Mouse (Mus musculus) liver, embryonic 12.5 days (tissue): ENCODE data around the gene Tmed6. TPM values are rescaled to one million over a fixed set of nuclear protein-coding genes. Genes with fewer than 3 reads are reported as not detected.

ENCODE experiments used
- ATAC-seq: fragments of 200-750 bp; cut with Nextera tagmentation; 2 replicates; pipeline ENCODE4 v1.8.0; 2017; ENCODE audit warnings: moderate number of reproducible peaks, mild to moderate bottlenecking, moderate library complexity
- H3K27ac ChIP-seq: fragments of 300-500 bp; sonication (generic); 2 replicates; pipeline ENCODE4 v1.5.1; 2016; ENCODE audit warnings: mild to moderate bottlenecking
- H3K27me3 ChIP-seq: fragments of 300-500 bp; sonication (generic); replicated peaks from 2 replicates; pipeline ENCODE4 v1.6.1; 2016; ENCODE audit warnings: mild to moderate bottlenecking, moderate library complexity
- H3K36me3 ChIP-seq: fragments of 300-500 bp; sonication (generic); 2 replicates; pipeline ENCODE4 v1.6.1; 2016; ENCODE audit warnings: mild to moderate bottlenecking, moderate library complexity
- H3K4me1 ChIP-seq: fragments of 300-500 bp; sonication (generic); 2 replicates; pipeline ENCODE4 v1.6.1; 2016
- H3K4me2 ChIP-seq: fragments of 300-500 bp; sonication (generic); 2 replicates; pipeline ENCODE4 v1.6.1; 2016; ENCODE audit warnings: mild to moderate bottlenecking, moderate library complexity
- H3K4me3 ChIP-seq: fragments of 300-500 bp; sonication (generic); 2 replicates; pipeline ENCODE4 v1.5.1; 2016; ENCODE audit warnings: mild to moderate bottlenecking, moderate library complexity
- H3K9ac ChIP-seq: fragments of 300-500 bp; sonication (generic); 2 replicates; pipeline ENCODE4 v1.6.1; 2016; ENCODE audit warnings: mild to moderate bottlenecking, moderate library complexity
- H3K9me3 ChIP-seq: fragments of 300-500 bp; sonication (generic); replicated peaks from 2 replicates; pipeline ENCODE4 v1.6.1; 2016; ENCODE audit warnings: mild to moderate bottlenecking, moderate library complexity
- WGBS: fragments of 180-500 bp; shearing (Covaris S2); methylation state at CpG from one replicate; pipeline ENCODE4 v1.1.7; 2016; ENCODE audit not compliant: insufficient replicate concordance; 5-methylcytosine and 5-hydroxymethylcytosine counted together
- microRNA-seq: library from miRNA; unstranded; fragments of <30 nt; microRNA quantifications from one replicate; pipeline ENCODE4, GENCODE M21; 2017
- polyA plus RNA-seq: library from polyadenylated mRNA; unstranded; fragments of >200 nt; fragmentation: Nextera tagmentation; extraction: Ambion mirVana; gene quantifications from 2 replicates; pipeline ENCODE4 v1.2.1, GENCODE M21; 2016

Gene Tmed6
- polyA plus RNA-seq, 1 experiment from 2014 or later: 5.7 TPM

DNA sequence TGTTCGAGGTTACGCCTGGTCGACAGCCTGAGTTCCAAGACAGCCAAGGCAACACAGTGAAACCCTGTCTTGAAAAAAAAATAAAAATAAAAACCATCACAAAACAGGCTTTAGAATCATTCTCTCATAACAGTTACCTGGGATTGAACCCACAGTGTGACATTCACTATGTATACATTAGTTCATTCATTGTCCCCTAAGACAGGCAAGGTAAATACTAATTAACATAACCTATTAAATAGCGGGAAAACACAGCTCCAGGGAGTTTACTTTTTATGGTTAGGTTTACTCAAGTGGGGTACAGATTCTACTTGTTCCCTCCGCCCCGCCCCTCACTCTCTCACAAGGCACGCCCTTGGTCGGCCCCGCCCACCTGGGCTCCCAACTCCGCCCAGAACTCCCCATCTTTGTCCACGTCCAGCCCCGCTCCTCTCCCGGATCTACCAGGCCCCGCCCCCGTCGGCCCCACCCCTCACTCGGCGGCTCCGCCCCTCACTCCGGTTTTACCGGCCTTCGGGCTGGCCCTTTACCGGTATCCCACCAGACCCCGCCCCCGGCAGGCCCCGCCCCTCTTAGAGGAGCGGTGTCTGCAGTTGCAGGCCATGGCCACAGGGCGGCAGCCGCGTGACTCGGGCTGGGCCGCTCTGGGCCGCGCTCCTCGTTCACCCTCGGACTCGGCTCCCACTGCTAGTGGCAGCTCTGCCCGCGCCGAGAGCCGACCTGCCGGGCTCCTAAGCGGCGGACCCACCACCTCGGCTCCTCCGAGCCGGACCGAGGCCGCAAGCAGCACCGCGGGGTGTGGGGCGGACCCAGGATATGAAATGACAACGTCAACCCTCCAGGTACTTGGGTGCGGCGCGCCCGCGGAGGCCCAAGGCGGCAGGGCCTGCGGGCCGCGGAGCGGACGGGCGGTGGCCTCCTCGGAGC, 34.5 kb downstream of the Tmed6 start, which contains the start of gene Vps4a:
TSS of gene Vps4a (plus strand) at position 573 of the 927 bp plus-strand sequence.
- Histone ChIP-seq H3K9ac (peak within 1 kb of the TSS; percentile 92), H3K4me2 (peak within 1 kb of the TSS; percentile 77), H3K27me3 (no peaks in the 10 kb centered on the region), H3K36me3 (0 out of 2 replicates have a peak, but pooled peaks cover 5% of the 10 kb centered on the region), H3K4me3 (peak within 1 kb of the TSS; percentile 87), H3K27ac (peak within 1 kb of the TSS; percentile 83), H3K4me1 (peaks cover 44% of the 10 kb centered on the region), H3K9me3 (no peaks in the 10 kb centered on the region)
- WGBS: 4% methylated on average over 66 of the region's 66 CpGs
- peak; percentile 95 for ATAC-seq

DNA sequence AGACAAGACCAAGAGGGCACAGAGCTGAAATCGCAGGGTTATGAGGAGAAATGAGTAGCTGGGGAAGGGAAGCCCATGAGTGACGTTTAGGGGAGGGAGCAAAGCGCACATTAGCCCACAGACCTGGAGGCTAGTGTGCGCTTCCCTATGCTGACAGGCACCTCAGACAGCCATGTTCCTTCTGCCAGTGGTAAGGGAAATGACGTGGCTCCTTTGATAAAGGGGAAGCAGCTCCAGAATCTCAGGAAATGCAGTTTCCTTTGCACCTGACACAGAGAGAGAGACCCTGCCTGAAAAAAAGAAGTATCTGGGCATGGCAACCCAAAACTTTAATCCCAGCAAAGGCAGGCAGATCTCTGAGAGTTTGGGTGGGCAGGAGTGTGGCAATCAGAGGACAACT, 35.4 kb downstream of the Tmed6 start:
- peak overlapping the region; percentile 77 for H3K4me2 ChIP-seq
- H3K4me1 ChIP-seq: peaks cover 44% of the 10 kb centered on the region
- H3K27ac ChIP-seq: peak overlapping the region; percentile 83
- no peak overlapping the region for H3K9ac ChIP-seq
- ATAC-seq: no peak
- no peaks in the 10 kb centered on the region for H3K27me3 ChIP-seq
- no peak overlapping the region for H3K4me3 ChIP-seq
- H3K36me3 ChIP-seq: no peaks in the 10 kb centered on the region
- WGBS: 53% methylated on average over 5 of the region's 5 CpGs
- H3K9me3 ChIP-seq: no peaks in the 10 kb centered on the region

DNA sequence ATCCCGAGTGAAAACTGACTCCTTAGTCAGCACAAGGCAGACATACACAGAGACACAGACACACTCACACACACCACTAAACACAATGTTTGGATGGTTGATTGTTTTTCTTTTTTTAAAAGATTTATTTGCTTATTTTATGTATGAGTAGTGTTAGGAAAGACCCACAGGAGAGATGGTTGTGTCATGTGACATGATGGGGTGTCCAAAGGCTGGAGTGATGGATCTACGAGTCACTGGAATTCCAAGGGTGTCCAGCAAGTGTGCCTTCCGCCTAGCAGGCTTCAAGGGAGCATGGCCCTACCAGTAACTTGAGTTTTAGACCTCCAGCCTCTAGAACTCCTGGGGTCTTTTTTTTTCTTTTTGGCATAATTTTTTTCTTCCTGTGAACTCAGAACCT, 36.1 kb downstream of the Tmed6 start:
- no peak for ATAC-seq
- Histone ChIP-seq H3K27ac (no peak overlapping the region), H3K27me3 (no peaks in the 10 kb centered on the region), H3K36me3 (no peaks in the 10 kb centered on the region), H3K4me1 (peaks cover 44% of the 10 kb centered on the region), H3K4me3 (no peak overlapping the region), H3K4me2 (no peak overlapping the region), H3K9ac (no peak overlapping the region), H3K9me3 (no peaks in the 10 kb centered on the region)
- WGBS: 70% methylated on average over 3 of the region's 3 CpGs

DNA sequence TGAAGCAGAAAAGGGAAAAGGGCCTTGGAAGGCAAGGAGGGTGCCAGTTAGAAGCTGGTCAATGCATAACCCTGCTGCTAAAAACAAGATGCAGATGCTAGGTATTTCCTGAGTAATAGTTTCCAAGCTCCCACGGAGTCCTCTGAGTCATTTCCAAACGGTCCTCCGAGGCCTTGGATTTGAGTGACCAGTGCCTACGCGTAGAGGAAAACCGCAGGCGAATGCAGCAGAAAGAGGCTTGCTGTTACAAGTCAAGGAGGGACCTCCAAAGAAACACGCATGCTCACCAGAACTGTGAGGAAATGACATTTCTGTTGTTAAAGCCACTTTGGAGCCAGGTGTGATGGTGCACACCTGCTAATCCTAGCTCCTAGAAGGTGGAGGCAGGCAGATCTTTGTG, 42.0 kb downstream of the Tmed6 start:
- Histone ChIP-seq H3K27me3 (no peaks in the 10 kb centered on the region), H3K9me3 (no peaks in the 10 kb centered on the region), H3K27ac (no peak overlapping the region), H3K4me3 (no peak overlapping the region), H3K36me3 (no peaks in the 10 kb centered on the region), H3K4me1 (peaks cover 4% of the 10 kb centered on the region), H3K9ac (no peak overlapping the region), H3K4me2 (no peak overlapping the region)
- ATAC-seq: no peak
- whole genome bisulfite sequencing: 70% methylated on average over 8 of the region's 8 CpGs

DNA sequence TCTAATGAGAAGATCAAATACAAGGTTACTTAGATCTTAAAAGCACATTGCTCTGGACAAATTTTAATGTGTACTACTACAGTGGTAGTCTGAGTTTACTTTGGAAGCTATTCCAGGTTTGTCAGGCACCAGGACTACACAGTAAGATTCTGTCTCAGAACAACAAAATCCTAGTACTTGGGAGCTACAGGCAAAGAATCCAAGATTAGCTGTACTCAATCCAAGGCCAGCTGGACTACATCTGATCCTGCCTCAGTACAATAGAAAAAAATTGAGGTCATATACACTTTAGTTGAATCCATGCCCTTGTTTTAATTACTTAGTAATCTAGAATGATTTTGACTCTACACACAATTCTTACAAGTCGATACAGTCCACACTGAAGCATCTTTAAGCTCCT, 50.5 kb downstream of the Tmed6 start:
- Histone ChIP-seq H3K9me3 (no peaks in the 10 kb centered on the region), H3K27me3 (no peaks in the 10 kb centered on the region), H3K36me3 (peaks cover 6% of the 10 kb centered on the region; the same call in 1 of the 2 replicates), H3K27ac (no peak overlapping the region), H3K4me2 (no peak overlapping the region), H3K4me3 (no peak overlapping the region), H3K4me1 (no peaks in the 10 kb centered on the region), H3K9ac (no peak overlapping the region)
- ATAC-seq: no peak
- WGBS: 76% methylated on average over 1 of the region's 1 CpGs

DNA sequence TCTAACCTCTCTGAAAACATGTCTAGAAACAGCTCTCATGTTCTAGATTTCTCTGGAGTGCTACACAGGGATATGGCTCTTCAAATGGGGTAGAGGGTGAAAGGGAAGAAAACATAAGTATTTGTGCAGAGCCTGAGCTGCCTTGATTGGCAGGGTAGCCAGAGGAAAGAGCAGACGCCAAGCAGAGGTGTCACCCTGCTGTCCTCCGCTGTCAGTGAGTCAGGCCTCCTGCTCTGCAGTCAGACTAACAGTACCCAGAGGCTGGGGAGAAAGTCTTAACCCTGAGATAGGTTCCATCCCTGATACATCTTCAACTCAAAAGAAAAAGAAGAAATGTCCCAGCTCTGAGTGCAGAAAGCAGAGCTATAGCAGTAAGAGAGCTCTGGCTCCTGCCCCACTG, 52.8 kb downstream of the Tmed6 start:
- Histone ChIP-seq H3K9me3 (no peaks in the 10 kb centered on the region), H3K4me1 (no peaks in the 10 kb centered on the region), H3K27ac (no peak overlapping the region), H3K4me2 (no peak overlapping the region), H3K4me3 (no peak overlapping the region), H3K36me3 (peaks cover 9% of the 10 kb centered on the region; the same call in 1 of the 2 replicates), H3K9ac (no peak overlapping the region), H3K27me3 (no peaks in the 10 kb centered on the region)
- no peak for ATAC-seq
- 80% methylated on average over 2 of the region's 2 CpGs for WGBS

Small RNA genes lying within 50 kb of the gene (microRNA-seq; reads per million reads assigned to microRNA genes)
- gene Mir7075: 1.4 reads per million

Other genes with a start within 250 kb of the Tmed6 start
- 0.04 TPM in 2 replicates for gene Has3, start 195.4 kb downstream of the Tmed6 start, polyA plus RNA-seq
- 69.5 and 73.2 TPM in 2 replicates for gene Utp4, start 172.0 kb downstream of the Tmed6 start, polyA plus RNA-seq
- 3.5 and 4.1 TPM in 2 replicates for gene Sntb2, start 129.9 kb downstream of the Tmed6 start, polyA plus RNA-seq
- gene Vps4a, start 34.4 kb downstream of the Tmed6 start, polyA plus RNA-seq: 32.8 and 33.7 TPM in 2 replicates
- gene Pdf, start 17.0 kb downstream of the Tmed6 start, polyA plus RNA-seq: 30.1 and 35.4 TPM in 2 replicates
- 31.2 and 32.2 TPM in 2 replicates for gene Cog8, start 9.0 kb downstream of the Tmed6 start, polyA plus RNA-seq
- gene Nip7, start 8.8 kb downstream of the Tmed6 start, polyA plus RNA-seq: 83.4 and 83.8 TPM in 2 replicates
- 9.2 and 11.5 TPM in 2 replicates for gene Terf2, start 30.9 kb upstream of the Tmed6 start, polyA plus RNA-seq
- gene Cyb5b, start 85.0 kb upstream of the Tmed6 start, polyA plus RNA-seq: 51.8 and 52.5 TPM in 2 replicates
- gene Nfat5, start 227.8 kb upstream of the Tmed6 start, polyA plus RNA-seq: 3.4 and 3.5 TPM in 2 replicates